Mouse (Mus musculus) forebrain, embryonic 11.5 days (tissue): ENCODE results near the gene Mtrf1l. TPM values are rescaled to one million over a fixed set of nuclear protein-coding genes. Genes with fewer than 3 reads are reported as not detected.

Experiments
- ATAC-seq: fragments of 200-750 bp; cut with Nextera tagmentation; replicated peaks from 2 replicates; pipeline ENCODE4 v1.8.0; 2017; ENCODE audit warnings: moderate TSS enrichment; ENCODE audit not compliant: low FRiP score
- DNase-seq: peaks from one replicate; pipeline ENCODE4 v3.0.0-alpha.2; 2017; ENCODE audit warnings: low spot score
- H3K27ac ChIP-seq: fragments of 300-500 bp; sonication (generic); 2 replicates; pipeline ENCODE4 v1.5.1; 2014; ENCODE audit warnings: low read depth, low read length
- H3K27me3 ChIP-seq: fragments of 300-500 bp; sonication (generic); 2 replicates; pipeline ENCODE4 v1.6.1; 2014; ENCODE audit warnings: mild to moderate bottlenecking, low read length, mixed read lengths; ENCODE audit not compliant: control insufficient read depth, insufficient read depth
- H3K36me3 ChIP-seq: fragments of 300-500 bp; sonication (generic); 2 replicates; pipeline ENCODE4 v1.6.1; 2014; ENCODE audit warnings: mild to moderate bottlenecking, low read length, moderate library complexity, mixed read lengths; ENCODE audit not compliant: control insufficient read depth, insufficient read depth
- H3K4me1 ChIP-seq: fragments of 300-500 bp; sonication (generic); replicated peaks from 2 replicates; pipeline ENCODE4 v1.6.1; 2014; ENCODE audit warnings: low read length, mixed read lengths; ENCODE audit not compliant: control insufficient read depth, insufficient read depth
- H3K4me2 ChIP-seq: fragments of 300-500 bp; sonication (generic); 2 replicates; pipeline ENCODE4 v1.6.1; 2014; ENCODE audit warnings: low read depth, mild to moderate bottlenecking, low read length, moderate library complexity, mixed read lengths; ENCODE audit not compliant: severe bottlenecking
- H3K4me3 ChIP-seq: fragments of 300-500 bp; sonication (generic); 2 replicates; pipeline ENCODE4 v1.5.1; 2014; ENCODE audit warnings: low read depth, low read length
- H3K9ac ChIP-seq: fragments of 300-500 bp; sonication (generic); 2 replicates; pipeline ENCODE4 v1.6.1; 2014; ENCODE audit warnings: low read length
- H3K9me3 ChIP-seq: fragments of 300-500 bp; sonication (generic); 2 replicates; pipeline ENCODE4 v1.6.1; 2016; ENCODE audit warnings: low read length, mixed read lengths; ENCODE audit not compliant: control insufficient read depth
- WGBS: fragments of 180-500 bp; shearing (Covaris S2); extraction: QIAGEN DNeasy Blood & Tissue Kit; methylation state at CpG from one replicate; pipeline ENCODE4 v1.1.7; 2014; 5-methylcytosine and 5-hydroxymethylcytosine counted together
- polyA plus RNA-seq: library from polyadenylated mRNA; unstranded; fragments of >200 nt; fragmentation: Nextera tagmentation; extraction: Ambion mirVana; gene quantifications from 2 replicates; pipeline ENCODE4 v1.2.1, GENCODE M21; 2014

Gene Mtrf1l
- 12.9 and 15.3 TPM in 2 replicates for polyA plus RNA-seq

GRCm38 (mm10) chr10:5823740-5824491 lies at the start of gene Mtrf1l:
TSS of gene Mtrf1l (minus strand) at chr10:5823910.
- ATAC-seq, result peak; percentile 96
- no peaks in the 10 kb centered on the region for H3K9me3 ChIP-seq
- peaks cover 2% of the 10 kb centered on the region; the same call in 1 of the 2 replicates for H3K36me3 ChIP-seq
- H3K27me3 ChIP-seq, result no peaks in the 10 kb centered on the region
- H3K4me3 ChIP-seq, result peak within 1 kb of the TSS; percentile 87
- peak within 1 kb of the TSS; percentile 75 for H3K27ac ChIP-seq
- WGBS, result under 1% methylated on average over 47 of the region's 47 CpGs
- H3K4me2 ChIP-seq, result peak within 1 kb of the TSS; percentile 69
- H3K9ac ChIP-seq, result peak within 1 kb of the TSS; percentile 81
- peaks cover 2% of the 10 kb centered on the region; the same call in 1 of the 2 replicates for H3K4me1 ChIP-seq
- DNase-seq, result peak; percentile 97

GRCm38 (mm10) chr10:5871081-5871480 lies 47.4 kb upstream of the Mtrf1l start:
- no peak overlapping the region for H3K4me2 ChIP-seq
- H3K27ac ChIP-seq, result no peak overlapping the region
- H3K36me3 ChIP-seq, result no peaks in the 10 kb centered on the region
- H3K27me3 ChIP-seq, result no peaks in the 10 kb centered on the region
- H3K9me3 ChIP-seq, result no peaks in the 10 kb centered on the region
- WGBS, result 68% methylated on average over 4 of the region's 4 CpGs
- no peak for DNase-seq
- H3K9ac ChIP-seq, result no peak overlapping the region
- ATAC-seq, result no peak
- no peaks in the 10 kb centered on the region for H3K4me1 ChIP-seq
- H3K4me3 ChIP-seq, result no peak overlapping the region

- Histone ChIP-seq H3K4me2 (no peak overlapping the region), H3K27ac (no peak overlapping the region), H3K4me3 (no peak overlapping the region), H3K4me1 (no peaks in the 10 kb centered on the region), H3K9me3 (no peaks in the 10 kb centered on the region), H3K36me3 (no peaks in the 10 kb centered on the region), H3K9ac (no peak overlapping the region), H3K27me3 (no peaks in the 10 kb centered on the region)
- ATAC-seq (0 out of 2 replicates have a peak, but pooled peaks have one; percentile 15), DNase-seq (no peak)
- 75% methylated on average over 11 of the region's 11 CpGs for WGBS
Observed at GRCm38 (mm10) chr10:5867981-5868552, 44.4 kb upstream of the Mtrf1l start.

GRCm38 (mm10) chr10:5865996-5866395 lies 42.3 kb upstream of the Mtrf1l start:
- no peak for ATAC-seq

GRCm38 (mm10) chr10:5862669-5863068 lies 39.0 kb upstream of the Mtrf1l start:
- Histone ChIP-seq H3K4me1 (no peaks in the 10 kb centered on the region), H3K4me2 (no peak overlapping the region), H3K4me3 (no peak overlapping the region), H3K36me3 (no peaks in the 10 kb centered on the region), H3K27me3 (no peaks in the 10 kb centered on the region), H3K9ac (no peak overlapping the region), H3K27ac (no peak overlapping the region), H3K9me3 (no peaks in the 10 kb centered on the region)
- no peak for ATAC-seq
- 95% methylated on average over 3 of the region's 3 CpGs for WGBS
- DNase-seq, result no peak

More at GRCm38 (mm10) chr10:5865996-5866395, 42.3 kb upstream of the Mtrf1l start:
- no peaks in the 10 kb centered on the region for H3K27me3 ChIP-seq
- H3K9me3 ChIP-seq, result no peaks in the 10 kb centered on the region
- WGBS, result 65% methylated on average over 2 of the region's 2 CpGs
- H3K4me1 ChIP-seq, result no peaks in the 10 kb centered on the region
- H3K4me3 ChIP-seq, result no peak overlapping the region
- no peak for DNase-seq
- H3K36me3 ChIP-seq, result no peaks in the 10 kb centered on the region
- no peak overlapping the region for H3K4me2 ChIP-seq
- H3K27ac ChIP-seq, result no peak overlapping the region
- H3K9ac ChIP-seq, result no peak overlapping the region

GRCm38 (mm10) chr10:5860849-5861248 lies 37.1 kb upstream of the Mtrf1l start:
- H3K27ac ChIP-seq, result no peak overlapping the region
- ATAC-seq, result no peak
- H3K4me3 ChIP-seq, result no peak overlapping the region
- no peaks in the 10 kb centered on the region for H3K36me3 ChIP-seq
- no peaks in the 10 kb centered on the region for H3K4me1 ChIP-seq
- WGBS, result 93% methylated on average over 3 of the region's 3 CpGs
- H3K9me3 ChIP-seq, result no peaks in the 10 kb centered on the region
- H3K9ac ChIP-seq, result no peak overlapping the region
- no peak for DNase-seq
- H3K4me2 ChIP-seq, result no peak overlapping the region
- H3K27me3 ChIP-seq, result no peaks in the 10 kb centered on the region

- ATAC-seq, result no peak
- DNase-seq, result peak; percentile 53
- Histone ChIP-seq H3K4me1 (no peaks in the 10 kb centered on the region), H3K9ac (no peak overlapping the region), H3K36me3 (no peaks in the 10 kb centered on the region), H3K4me2 (no peak overlapping the region), H3K4me3 (no peak overlapping the region), H3K27ac (no peak overlapping the region), H3K9me3 (no peaks in the 10 kb centered on the region), H3K27me3 (no peaks in the 10 kb centered on the region)
- 75% methylated on average over 4 of the region's 4 CpGs for WGBS
Observed at GRCm38 (mm10) chr10:5859729-5860128, 36.0 kb upstream of the Mtrf1l start.

GRCm38 (mm10) chr10:5857996-5858549 lies 34.4 kb upstream of the Mtrf1l start:
- H3K9ac ChIP-seq, result no peak overlapping the region
- no peak overlapping the region for H3K4me3 ChIP-seq
- DNase-seq (no peak), ATAC-seq (no peak)
- no peaks in the 10 kb centered on the region for H3K36me3 ChIP-seq
- no peaks in the 10 kb centered on the region for H3K4me1 ChIP-seq
- H3K9me3 ChIP-seq, result no peaks in the 10 kb centered on the region
- 73% methylated on average over 10 of the region's 10 CpGs for WGBS
- H3K27ac ChIP-seq, result no peak overlapping the region
- no peak overlapping the region for H3K4me2 ChIP-seq
- H3K27me3 ChIP-seq, result no peaks in the 10 kb centered on the region
